Mouse (Mus musculus): ENCODE results near the gene Gm45062. TPM values are rescaled to one million over a fixed set of nuclear protein-coding genes. Genes with fewer than 3 reads are reported as not detected.

The Gm45062 gene
- total RNA-seq, 2 experiments from 2014 or later = not detected

DNA sequence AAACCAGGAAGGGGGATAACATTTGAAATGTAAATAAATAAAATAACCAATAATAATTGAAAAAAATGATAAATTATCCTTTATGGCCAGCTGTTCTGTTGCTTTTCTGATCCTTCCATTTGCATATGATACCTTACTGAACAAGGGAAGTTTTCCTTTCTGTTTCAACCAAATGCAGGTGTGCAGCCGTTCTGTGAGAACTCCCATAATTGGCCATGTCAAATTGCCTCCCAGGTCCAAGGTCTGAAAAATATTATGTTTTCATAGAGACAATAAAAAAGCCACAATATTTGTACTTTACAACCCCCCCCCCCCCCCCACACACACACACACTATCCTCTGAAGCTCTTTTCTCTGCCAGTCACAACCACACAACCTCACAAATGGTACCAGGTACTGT, 206.1 kb downstream of the Gm45062 start:
- DNase-seq (ENCODE audit: low spot score) = no peak
- intact Hi-C loops (cut with DNase I) = no loop called here

DNA sequence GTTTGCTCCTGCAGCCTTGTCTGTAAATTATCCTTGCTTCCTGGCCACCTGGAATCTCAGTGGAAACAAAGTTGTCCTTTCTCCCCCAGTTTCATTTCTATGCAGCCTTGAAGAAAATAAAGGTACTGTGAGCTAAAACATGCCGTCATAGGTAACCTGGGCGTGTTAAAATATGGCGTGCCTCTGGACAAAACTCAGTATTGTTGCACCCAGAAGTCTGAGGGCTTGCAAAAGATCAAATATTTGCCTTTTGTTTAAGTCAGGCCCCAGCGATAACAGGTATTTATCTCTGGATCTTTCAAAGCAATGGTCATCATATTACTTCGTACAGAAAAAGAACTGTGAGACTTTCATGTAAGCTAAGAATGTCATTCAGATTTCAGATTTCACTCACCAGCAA, 206.7 kb downstream of the Gm45062 start:
- no peak for DNase-seq (ENCODE audit: low spot score)
- intact Hi-C loops (cut with DNase I) = no loop called here

DNA sequence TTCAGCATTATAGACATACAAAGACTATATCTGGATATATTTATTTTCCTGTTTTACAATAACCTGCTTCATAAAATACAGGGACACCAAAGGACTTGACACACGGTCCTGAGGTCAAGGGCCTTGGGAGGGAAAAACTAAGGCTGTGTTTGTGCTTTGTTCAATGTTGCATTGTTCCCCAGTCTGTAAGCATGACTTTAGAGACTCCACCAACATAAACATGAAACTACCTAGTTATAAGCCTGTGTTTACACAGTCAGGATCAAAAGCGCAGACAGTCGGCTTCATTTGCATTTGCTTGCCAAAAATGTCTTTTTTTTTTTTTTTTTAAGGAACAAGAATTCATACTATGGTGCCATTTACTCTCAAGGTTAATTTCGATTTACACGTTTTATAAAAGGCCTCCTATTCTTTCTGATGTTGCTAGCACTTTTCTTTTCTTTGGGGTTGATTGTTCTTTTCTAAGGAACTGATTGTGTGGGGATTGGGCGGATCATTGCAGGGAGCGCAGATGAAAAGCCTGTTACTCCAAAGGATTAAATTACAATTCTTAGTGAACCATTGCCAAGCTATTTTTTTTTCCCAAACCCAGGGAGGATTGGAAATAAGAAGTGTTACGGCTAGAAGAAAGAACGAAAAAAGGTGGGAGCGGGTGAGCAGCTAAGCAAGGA, 208.6 kb downstream of the Gm45062 start:
- no peak for DNase-seq (ENCODE audit: low spot score)

DNA sequence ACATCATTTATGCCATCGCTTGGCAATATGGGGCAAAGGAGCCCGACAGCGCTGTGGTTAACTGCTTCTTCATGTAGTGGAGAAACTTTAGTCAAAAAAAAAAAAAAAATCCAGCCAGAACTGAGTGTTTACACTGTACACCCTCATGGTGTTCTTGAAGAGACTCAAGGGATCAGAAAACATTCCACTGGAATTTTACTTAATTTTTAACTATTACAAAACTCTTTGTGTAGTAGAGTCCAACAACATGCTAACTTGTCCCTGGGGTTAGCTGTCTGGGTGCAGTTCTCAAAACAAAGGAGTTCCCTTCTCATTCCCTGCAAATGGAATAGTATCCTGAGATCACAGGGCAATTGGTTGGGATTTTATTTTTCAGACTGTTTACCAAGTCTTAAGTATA, 210.7 kb downstream of the Gm45062 start:
- intact Hi-C loops (cut with DNase I) = no loop called here
- no peak for DNase-seq (ENCODE audit: low spot score)

More for the DNA sequence above, 208.6 kb downstream of the Gm45062 start:
- intact Hi-C loops (cut with DNase I) = no loop called here

DNA sequence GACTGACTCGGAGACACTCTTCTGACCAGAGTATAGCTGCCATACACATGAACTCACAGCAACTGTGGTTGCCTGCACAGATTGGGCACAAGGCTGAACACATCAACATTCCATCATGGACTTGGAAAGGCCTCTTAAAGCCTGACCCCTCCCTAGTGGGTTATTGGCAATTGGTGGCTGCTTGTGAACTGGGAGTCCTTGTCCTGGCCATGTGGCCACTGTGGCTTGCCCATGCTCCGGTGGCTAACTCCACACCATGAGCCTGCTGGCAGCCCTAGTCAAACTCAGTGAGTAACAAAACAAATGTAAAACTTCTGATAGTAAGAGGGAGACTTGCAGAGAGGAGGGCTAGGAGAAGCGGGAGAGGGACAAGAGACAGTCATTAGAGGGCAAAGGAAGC, 212.9 kb downstream of the Gm45062 start:
- intact Hi-C loops (cut with DNase I) = no loop called here
- DNase-seq (ENCODE audit: low spot score) = no peak

DNA sequence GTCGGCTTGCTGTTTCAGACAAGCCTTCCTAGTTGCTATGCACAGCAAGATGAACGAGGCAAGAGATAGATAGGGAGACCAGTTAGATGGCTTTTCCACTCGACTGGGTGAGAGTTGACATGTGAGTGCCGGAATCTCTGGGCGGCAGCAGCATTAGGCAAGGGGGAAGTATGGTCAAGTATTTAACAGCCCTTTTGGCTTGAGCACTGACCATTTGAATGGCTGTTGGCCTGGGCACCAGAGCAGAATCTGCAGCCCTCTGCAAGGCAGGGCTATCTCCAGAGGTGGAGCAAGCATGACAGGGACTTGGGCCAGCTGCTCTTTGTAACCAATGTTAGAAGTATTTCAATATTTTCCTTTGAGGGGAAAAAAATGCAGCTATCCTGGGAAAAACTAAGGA, 213.7 kb downstream of the Gm45062 start:
- DNase-seq (ENCODE audit: low spot score) = peak; percentile 30

DNA sequence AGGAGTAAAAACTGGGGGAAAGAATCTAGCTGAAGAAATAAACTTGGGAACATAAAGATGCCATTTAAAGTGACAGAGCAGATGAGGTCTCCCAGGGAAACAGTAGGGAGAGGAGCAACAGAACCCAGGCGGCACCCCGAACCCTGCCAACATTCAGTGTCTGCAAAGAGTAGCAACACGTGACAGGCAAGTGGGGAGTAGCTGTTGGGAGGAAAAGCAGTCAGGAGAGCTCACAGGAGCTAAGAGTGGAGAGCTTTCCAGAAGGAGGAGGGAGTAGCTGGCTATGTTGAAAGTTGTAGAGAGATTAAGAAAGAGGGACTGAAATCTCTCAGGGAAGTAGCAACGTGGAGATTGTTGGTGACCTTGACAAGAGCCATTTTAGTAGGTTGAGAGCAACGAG, 214.2 kb downstream of the Gm45062 start:
- intact Hi-C loops (cut with DNase I) = no loop called here

More for the DNA sequence above, 213.7 kb downstream of the Gm45062 start:
- intact Hi-C loops (cut with DNase I) = no loop called here

DNA sequence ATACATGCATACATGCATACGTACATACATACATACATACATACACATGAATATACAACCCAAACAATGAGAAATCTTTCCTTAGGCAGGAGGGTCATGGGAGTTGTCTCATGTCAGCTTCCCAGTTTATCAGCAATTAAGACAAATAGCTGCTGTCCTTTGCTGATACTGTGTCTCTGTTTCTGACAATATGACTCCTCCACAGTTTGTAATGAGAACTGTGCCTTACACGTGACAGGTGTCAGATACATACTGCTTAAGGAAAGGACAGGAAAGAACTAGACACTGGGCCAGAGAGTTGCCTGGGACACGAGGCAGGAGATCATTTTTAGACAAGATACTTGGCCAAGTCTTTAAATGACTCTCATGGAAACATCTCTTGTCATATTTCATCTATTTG, 215.1 kb downstream of the Gm45062 start:
- intact Hi-C loops (cut with DNase I) = no loop called here
- DNase-seq (ENCODE audit: low spot score) = no peak

More for the DNA sequence above, 214.2 kb downstream of the Gm45062 start:
- no peak for DNase-seq (ENCODE audit: low spot score)

DNA sequence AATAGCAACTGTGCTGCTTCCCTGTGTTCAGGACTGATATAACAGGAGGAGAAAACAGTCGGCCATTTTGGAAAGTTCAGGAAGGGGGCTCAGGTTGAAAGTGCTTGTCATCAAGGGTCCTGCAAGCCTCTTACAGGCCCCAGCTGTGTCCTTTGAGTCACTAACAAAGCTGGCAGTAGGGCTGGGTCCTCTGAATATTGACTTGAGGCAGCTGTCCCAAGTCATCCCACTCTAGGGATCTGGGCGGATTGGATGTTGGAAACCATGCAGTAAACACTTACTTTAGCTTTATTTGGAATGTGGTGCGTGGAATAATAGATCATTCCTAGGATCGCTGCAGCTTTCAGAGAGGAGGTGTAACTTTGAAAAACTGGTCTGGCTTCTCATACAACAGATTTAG, 215.6 kb downstream of the Gm45062 start:
- no peak for DNase-seq (ENCODE audit: low spot score)
- intact Hi-C loops (cut with DNase I) = no loop called here

DNA sequence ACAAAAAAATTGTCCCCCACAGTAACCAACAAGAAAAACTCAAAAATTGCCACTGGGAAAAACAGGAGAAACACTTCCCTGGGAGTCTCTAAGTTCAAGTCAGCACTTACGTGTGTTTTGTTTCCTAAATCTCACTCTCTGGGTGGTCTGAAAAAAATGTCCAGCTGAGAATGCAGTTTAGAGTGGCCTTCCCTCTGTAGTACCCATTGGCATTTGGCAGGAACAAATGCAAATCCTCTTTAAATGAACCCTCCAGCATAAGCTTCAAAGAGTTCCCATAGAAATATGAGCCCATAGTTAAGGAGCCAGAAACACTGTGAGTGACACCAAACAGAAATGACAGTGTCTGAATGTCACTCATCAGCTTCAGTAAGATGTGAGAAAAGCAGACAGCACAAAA, 219.9 kb downstream of the Gm45062 start:
- intact Hi-C loops (cut with DNase I) = no loop called here
- no peak for DNase-seq (ENCODE audit: low spot score)

DNA sequence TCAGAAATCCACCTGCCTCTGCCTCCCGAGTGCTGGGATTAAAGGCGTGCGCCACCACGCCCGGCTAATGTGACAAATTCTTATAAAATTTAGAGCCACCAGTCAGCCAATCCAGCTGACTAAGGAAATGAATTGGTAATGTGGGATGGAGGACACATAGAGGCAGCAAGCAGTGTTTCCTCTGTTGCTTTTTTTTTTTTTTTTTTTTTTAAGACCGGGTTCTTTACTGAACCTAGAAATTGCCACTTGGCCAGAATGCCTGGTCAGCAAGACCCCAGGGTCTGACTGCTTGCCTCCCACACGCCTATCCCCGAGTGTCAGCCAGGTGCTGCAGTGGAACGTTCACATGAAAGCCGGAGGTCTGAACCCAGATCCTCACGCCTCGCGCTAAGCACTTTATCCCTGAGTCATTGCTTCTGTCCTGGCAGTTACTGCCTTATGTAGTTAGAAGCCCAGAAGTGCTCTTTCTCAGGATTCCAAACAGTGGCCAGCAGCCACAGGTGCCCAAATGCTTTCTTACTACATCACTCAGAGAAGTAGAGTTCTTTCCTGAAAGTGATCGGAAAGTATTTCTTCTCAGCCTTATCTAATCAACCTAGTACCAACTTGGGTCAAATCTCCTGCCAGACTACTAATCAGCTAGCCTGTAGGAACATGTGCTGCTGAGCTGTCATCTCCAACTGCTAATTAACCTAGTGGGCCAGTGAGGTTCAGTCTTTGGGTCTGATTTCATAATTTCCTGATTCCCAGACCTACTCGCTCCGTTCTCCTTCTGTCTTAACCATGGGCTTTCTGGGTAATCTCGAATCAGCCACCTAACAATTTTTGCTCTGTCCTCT, 225.4 kb downstream of the Gm45062 start:
- no peak for DNase-seq (ENCODE audit: low spot score)
- intact Hi-C loops (cut with DNase I) = no loop called here

DNA sequence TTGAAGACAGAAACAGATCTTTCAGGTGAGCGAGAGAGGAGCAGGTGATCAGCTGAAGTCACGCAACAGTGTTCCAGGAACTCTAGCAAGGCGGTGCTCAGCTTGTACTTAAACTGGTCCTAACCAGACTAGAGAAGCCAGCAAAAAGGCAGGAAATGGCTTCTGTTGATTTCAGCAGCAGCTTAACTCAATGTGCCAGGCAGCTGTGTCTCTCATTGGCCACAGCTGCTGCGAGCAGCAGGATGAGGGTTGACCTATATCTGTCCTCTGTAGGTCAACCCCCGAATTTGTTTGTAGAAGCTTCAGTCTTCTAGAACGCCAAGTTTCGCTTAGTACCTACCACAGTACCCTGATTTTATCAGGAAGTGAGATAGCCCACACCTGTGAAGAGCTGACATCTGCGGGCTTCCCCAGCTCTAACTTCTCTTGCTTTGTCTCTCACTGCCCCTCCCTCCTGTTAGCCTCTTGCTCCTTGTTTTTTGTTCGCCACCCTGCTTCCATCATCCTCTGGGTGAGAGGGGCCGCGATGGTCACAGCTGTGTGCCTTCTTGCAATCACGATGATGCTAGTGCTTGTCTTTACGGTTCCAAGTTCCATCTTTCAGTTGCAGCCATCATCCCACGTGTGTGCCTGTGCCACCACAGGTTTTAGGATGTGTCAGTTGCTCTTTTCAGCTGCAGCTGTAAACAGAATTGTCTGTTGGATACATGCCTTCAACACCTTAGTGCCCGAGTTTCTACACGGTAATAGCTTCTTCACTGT, 226.3 kb downstream of the Gm45062 start:
- intact Hi-C loops (cut with DNase I) = no loop called here
- DNase-seq (ENCODE audit: low spot score) = no peak

DNA sequence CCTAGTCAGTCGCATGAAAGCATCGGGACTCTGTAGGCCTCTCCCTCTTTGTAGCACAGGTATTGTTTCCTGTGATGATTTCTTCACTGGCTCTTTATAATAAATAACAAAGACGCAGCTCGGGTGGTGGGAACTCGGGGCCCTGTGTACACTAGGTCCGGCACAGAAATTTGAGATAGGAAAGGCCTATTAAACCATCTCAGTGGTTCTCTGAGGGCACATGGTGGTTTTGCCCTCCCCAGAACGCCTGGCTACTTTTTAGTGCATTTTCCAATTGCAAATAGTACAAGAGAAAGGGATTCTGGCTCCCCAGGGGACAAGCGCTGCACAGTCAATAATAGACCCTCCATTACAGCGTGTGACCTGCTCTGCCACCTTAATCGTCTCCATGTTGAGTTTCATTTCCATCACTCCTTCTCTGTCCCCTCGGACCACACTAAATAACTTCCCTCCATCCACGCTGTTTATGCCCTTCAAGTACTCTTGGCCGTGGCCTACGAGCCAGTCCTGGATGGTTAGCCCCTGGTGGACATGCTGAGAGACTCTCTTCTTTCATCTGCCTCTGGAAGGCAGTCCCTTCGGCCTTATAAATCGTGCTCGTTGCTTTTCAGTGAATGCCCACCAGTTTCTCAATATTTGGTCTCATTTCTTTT, 227.3 kb downstream of the Gm45062 start:
- intact Hi-C loops (cut with DNase I) = no loop called here

DNA sequence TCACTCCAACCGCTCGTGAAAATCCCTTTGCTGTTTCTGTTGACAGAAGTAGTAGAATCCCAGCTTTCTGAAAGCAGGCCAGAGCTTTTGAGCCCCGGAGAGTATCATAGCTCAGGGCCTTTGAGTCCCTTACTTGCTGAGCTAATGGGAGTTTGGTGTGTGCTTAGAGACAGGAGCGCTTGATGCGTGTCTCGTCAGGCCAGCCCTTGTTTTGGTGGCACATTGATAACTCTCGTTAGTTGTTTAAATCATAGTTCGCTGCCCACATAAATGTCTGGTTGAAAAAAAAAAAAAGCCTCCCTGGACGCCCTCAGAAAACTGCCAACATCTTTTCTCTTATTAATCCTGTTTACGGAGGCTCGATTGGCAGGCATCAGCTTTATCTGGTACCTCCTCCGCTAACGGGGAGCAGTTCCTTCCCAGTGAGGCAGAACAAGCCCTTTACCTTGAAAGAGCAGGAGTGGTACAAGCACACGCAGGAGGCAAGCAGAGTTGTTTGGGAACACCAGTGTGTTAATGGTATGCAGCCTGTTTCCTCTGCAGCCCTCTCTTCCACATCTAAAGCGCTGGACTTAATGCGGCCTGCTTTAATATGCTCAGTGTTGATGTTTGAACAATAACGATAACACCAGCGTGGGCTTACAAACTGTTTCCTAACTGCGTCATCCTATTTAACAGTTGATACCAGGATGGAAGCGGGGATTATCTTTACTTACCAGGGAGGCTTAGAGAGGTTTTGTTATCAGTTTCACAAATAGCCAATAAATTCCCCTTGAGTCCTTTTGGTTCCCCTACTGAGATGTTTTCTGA, 228.0 kb downstream of the Gm45062 start:
- intact Hi-C loops (cut with DNase I) = no loop called here
- no peak for DNase-seq (ENCODE audit: low spot score)

More for the DNA sequence above, 227.3 kb downstream of the Gm45062 start:
- no peak for DNase-seq (ENCODE audit: low spot score)

DNA sequence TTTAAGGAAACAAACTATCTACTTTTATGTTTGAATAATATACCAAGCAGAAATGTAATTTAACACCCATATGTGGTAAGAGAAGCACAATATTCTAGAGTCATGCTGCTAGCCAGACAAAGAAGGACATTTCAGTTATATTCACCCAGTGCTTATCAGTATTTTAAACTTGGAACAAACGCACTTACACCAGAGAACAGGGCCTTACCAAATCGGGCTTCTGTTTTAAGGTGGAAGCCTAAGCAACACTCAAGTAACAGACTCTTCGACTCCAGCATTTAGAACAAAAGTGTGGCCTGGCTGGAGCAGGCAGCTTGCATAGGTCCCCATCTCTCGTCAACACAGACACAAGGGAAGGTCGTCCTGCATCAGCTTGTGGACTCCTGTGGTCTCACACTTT, 229.0 kb downstream of the Gm45062 start:
- no peak for DNase-seq (ENCODE audit: low spot score)
- intact Hi-C loops (cut with DNase I) = no loop called here

DNA sequence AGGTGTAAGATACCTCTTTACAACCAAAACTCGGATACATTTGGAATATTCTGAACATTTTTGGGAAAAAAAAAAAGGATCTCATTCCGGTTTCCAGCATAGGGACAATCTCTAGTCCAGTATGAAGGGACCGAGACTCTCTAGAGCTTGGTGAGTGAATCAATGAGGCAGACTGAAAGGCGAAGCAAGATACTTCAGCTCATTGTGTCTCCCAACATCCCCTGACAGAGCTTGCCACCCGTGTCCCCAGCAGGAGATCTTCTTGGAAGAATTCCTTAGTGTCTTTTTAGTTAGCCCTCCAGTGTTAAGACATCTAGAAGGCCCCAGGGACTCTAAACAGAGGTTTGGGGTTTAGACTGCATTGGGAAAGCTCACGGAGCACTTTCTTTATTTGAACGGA, 230.0 kb downstream of the Gm45062 start:
- intact Hi-C loops (cut with DNase I) = no loop called here
- no peak for DNase-seq (ENCODE audit: low spot score)

DNA sequence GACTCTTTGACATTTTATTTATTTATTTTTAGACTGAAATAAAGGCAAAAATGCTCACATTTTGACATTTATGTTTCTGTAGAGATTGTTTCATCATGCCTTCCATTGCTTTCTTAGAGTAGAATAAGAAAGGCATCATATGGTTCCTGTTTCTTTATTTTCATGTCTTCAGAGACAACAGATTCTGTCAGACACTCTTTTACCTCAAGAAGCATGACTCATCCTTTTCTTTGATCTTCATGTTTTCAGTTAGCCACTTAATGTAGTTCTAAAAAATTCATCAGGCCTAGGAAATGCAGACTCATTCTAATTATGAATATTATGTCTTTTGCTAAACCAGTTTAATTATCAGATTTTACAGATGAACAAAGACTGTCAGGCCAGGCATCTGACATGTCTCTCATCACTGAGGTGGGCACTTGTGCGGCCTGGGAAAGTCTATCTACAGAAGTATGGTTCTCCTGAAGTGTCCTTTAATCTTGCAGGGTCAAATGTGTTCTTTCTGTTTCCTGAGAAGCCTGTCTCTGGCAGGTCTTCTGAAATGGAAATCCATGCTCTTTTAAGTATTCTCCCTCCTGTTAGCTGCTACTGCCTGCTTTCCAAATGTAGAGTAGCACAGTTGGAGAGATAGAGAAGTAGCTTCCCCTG, 230.8 kb downstream of the Gm45062 start:
- intact Hi-C loops (cut with DNase I) = no loop called here
- no peak for DNase-seq (ENCODE audit: low spot score)

DNA sequence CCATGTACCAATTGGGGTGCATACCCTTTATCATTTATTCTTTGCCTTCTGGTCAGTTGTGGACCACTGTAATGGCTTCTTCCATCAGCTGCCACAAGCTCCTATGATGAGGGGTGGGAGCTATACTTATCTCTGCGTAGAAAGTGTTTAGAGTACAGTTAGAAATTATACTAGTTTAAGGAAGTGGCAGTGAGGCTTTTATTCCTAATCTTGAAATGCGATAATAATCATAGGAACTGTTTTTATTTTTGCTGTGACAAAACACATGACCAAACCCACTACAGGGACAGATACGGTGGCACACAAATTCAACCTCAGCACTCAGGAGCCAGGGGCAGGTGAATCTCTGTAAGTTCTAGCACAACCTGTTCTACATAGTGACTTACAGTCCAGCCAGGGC, 233.0 kb downstream of the Gm45062 start:
- no peak for DNase-seq (ENCODE audit: low spot score)
- intact Hi-C loops (cut with DNase I) = no loop called here
